ENCODE assay signal across 9 mouse cellular contexts in genomic region chr4:82499238-82499637, GRCm38 (mm10).
DNase-seq lines count a peak whose midpoint lies in the region; ATAC-seq lines count a peak whose summit lies in the region.
"Had no signal": no experiment of that assay in that cellular context is flagged by ENCODE, and none has a peak within 500 bp of the region (broad histone marks: within the 10 kb centered on the region; RNA-seq: fewer than 3 reads in every experiment).

No protein-coding gene starts in this region.

- ATAC-seq in hindbrain, embryonic 13.5 days (ENCODE audit: low FRiP score), result no peak; the same call in 1 of the 2 replicates
- ATAC-seq in heart, embryonic 13.5 days (ENCODE audit: extremely low read depth, insufficient number of reproducible peaks, low FRiP score, low TSS enrichment), result no peak

- H3K27ac ChIP-seq in hindbrain, embryonic 13.5 days, result peak overlapping the region; percentile 84
- no peak overlapping the region for H3K27ac ChIP-seq in hindbrain, embryonic 10.5 days
- peak overlapping the region; percentile 84 for H3K27ac ChIP-seq in heart, embryonic 13.5 days (replicated peaks)
- H3K27ac ChIP-seq: macrophage had no signal

- no peaks in the 10 kb centered on the region for H3K9me3 ChIP-seq in hindbrain, embryonic 13.5 days
- no peaks in the 10 kb centered on the region for H3K9me3 ChIP-seq in hindbrain, embryonic 10.5 days
- no peaks in the 10 kb centered on the region for H3K9me3 ChIP-seq in heart, embryonic 13.5 days

- DNase-seq in hindbrain, embryonic 10.5 days (ENCODE audit: low spot score), result no peak
- DNase-seq in cerebellum, postnatal 10 days, result peak; percentile 70 to 75
- peak; percentile 48 for DNase-seq in lung, postnatal 36 days
- DNase-seq in testis, postnatal 10 days (ENCODE audit: low spot score), result no peak
- no peak for DNase-seq in thymus, postnatal 0 days (ENCODE audit: low spot score)
- no peak for DNase-seq in kidney, postnatal 25 days

- H3K4me2 ChIP-seq in hindbrain, embryonic 13.5 days, result peak overlapping the region; percentile 57
- peak overlapping the region; percentile 95 for H3K4me2 ChIP-seq in heart, embryonic 13.5 days

- peak overlapping the region; percentile 84 for H3K4me3 ChIP-seq in hindbrain, embryonic 13.5 days
- no peak overlapping the region for H3K4me3 ChIP-seq in hindbrain, embryonic 10.5 days
- peak overlapping the region; percentile 100 for H3K4me3 ChIP-seq in heart, embryonic 13.5 days

- H3K9ac ChIP-seq in hindbrain, embryonic 13.5 days, result peak overlapping the region; percentile 75
- H3K9ac ChIP-seq in heart, embryonic 13.5 days, result peak overlapping the region; percentile 100

- peaks cover 33% of the 10 kb centered on the region for H3K4me1 ChIP-seq in hindbrain, embryonic 13.5 days (replicated peaks)
- H3K4me1 ChIP-seq in hindbrain, embryonic 10.5 days (replicated peaks), result peaks cover 10% of the 10 kb centered on the region
- peaks cover 70% of the 10 kb centered on the region for H3K4me1 ChIP-seq in heart, embryonic 13.5 days

- H3K36me3 ChIP-seq in hindbrain, embryonic 13.5 days, result peaks cover 7% of the 10 kb centered on the region
- peaks cover 19% of the 10 kb centered on the region for H3K36me3 ChIP-seq in hindbrain, embryonic 10.5 days
- H3K36me3 ChIP-seq in heart, embryonic 13.5 days, result peaks cover 45% of the 10 kb centered on the region

- WGBS in hindbrain, embryonic 13.5 days, result 44% methylated on average over 5 of the region's 5 CpGs
- WGBS in hindbrain, embryonic 10.5 days, result 83% methylated on average over 5 of the region's 5 CpGs
- WGBS in heart, embryonic 13.5 days, result 42% methylated on average over 5 of the region's 5 CpGs

- H3K27me3 ChIP-seq in hindbrain, embryonic 13.5 days, result peaks cover under 1% of the 10 kb centered on the region; the same call in 1 of the 2 replicates
- H3K27me3 ChIP-seq in hindbrain, embryonic 10.5 days (ENCODE audit: insufficient read depth, poor library complexity, severe bottlenecking), result peaks cover 55% of the 10 kb centered on the region
- no peaks in the 10 kb centered on the region for H3K27me3 ChIP-seq in heart, embryonic 13.5 days (replicated peaks)

Comparison
In these comparisons a context has a peak if more than half of its experiments do, and no peak if none do; other contexts are left out.
1. DNase-seq: peak in cerebellum, postnatal 10 days (2 of 2) and lung, postnatal 36 days (single experiment); none in hindbrain, embryonic 10.5 days (single experiment), testis, postnatal 10 days (single experiment), thymus, postnatal 0 days (single experiment) and kidney, postnatal 25 days (0 of 2).